Mouse (Mus musculus): ENCODE data around the gene Gdf1. TPM values are rescaled to one million over a fixed set of nuclear protein-coding genes. Genes with fewer than 3 reads are reported as not detected.

Gdf1 gene
- polyA plus RNA-seq, 1 experiment from 2014 or later: 4.4 TPM

- Histone ChIP-seq H3K4me3 (no peak overlapping the region), H3K27me3 (no peaks in the 10 kb centered on the region), H3K27ac (no peak overlapping the region), H3K4me2 (replicated peaks) (no peak overlapping the region), H3K36me3 (peaks cover 84% of the 10 kb centered on the region), H3K9me3 (replicated peaks) (no peaks in the 10 kb centered on the region), H3K9ac (no peak overlapping the region), H3K4me1 (no peaks in the 10 kb centered on the region)
- no peak for ATAC-seq (ENCODE audit: low FRiP score)
- 30% methylated on average over 2 of the region's 2 CpGs for WGBS
These were observed 20.3 kb upstream of the Gdf1 start for GRCm38 (mm10) chr8:70309311-70309710.

- H3K9ac ChIP-seq: no peak overlapping the region
- H3K27me3 ChIP-seq: no peaks in the 10 kb centered on the region
- no peak overlapping the region for H3K27ac ChIP-seq
- no peak overlapping the region for H3K4me3 ChIP-seq
- WGBS: 95% methylated on average over 2 of the region's 2 CpGs
- peaks cover 35% of the 10 kb centered on the region for H3K4me1 ChIP-seq
- H3K36me3 ChIP-seq: peaks cover 46% of the 10 kb centered on the region
- no peaks in the 10 kb centered on the region for H3K9me3 ChIP-seq (replicated peaks)
- no peak overlapping the region for H3K4me2 ChIP-seq (replicated peaks)
- ATAC-seq (ENCODE audit: low FRiP score): no peak
These were observed 16.2 kb upstream of the Gdf1 start for GRCm38 (mm10) chr8:70313399-70313798.

GRCm38 (mm10) chr8:70315624-70316510 lies 13.8 kb upstream of the Gdf1 start, which contains the start of gene Cers1:
TSS of gene Cers1 (plus strand) at chr8:70315775.
- no peaks in the 10 kb centered on the region for H3K27me3 ChIP-seq
- WGBS: 2% methylated on average over 65 of the region's 66 CpGs
- peak within 1 kb of the TSS; percentile 93 for H3K27ac ChIP-seq
- peak; percentile 54 for ATAC-seq (ENCODE audit: low FRiP score)
- H3K4me2 ChIP-seq (replicated peaks): peak within 1 kb of the TSS; percentile 73
- H3K9ac ChIP-seq: peak within 1 kb of the TSS; percentile 78
- H3K4me1 ChIP-seq: peaks cover 35% of the 10 kb centered on the region
- peak within 1 kb of the TSS; percentile 52 for H3K4me3 ChIP-seq
- peaks cover 31% of the 10 kb centered on the region for H3K36me3 ChIP-seq
- no peaks in the 10 kb centered on the region for H3K9me3 ChIP-seq (replicated peaks)

GRCm38 (mm10) chr8:70316511-70317504 lies 12.8 kb upstream of the Gdf1 start:
- Histone ChIP-seq H3K36me3 (peaks cover 25% of the 10 kb centered on the region), H3K4me2 (replicated peaks) (peak overlapping the region; percentile 73), H3K9me3 (replicated peaks) (no peaks in the 10 kb centered on the region), H3K27me3 (no peaks in the 10 kb centered on the region), H3K4me1 (peaks cover 35% of the 10 kb centered on the region), H3K27ac (peak overlapping the region; percentile 93), H3K4me3 (peak overlapping the region; percentile 52), H3K9ac (peak overlapping the region; percentile 78)
- WGBS: 12% methylated on average over 15 of the region's 15 CpGs
- peak; percentile 89 for ATAC-seq (ENCODE audit: low FRiP score)

GRCm38 (mm10) chr8:70317872-70318271 lies 11.7 kb upstream of the Gdf1 start:
- H3K27ac ChIP-seq: peak overlapping the region; percentile 93
- H3K4me3 ChIP-seq: no peak overlapping the region; the same call in 1 of the 2 replicates
- H3K4me1 ChIP-seq: peaks cover 35% of the 10 kb centered on the region
- no peaks in the 10 kb centered on the region for H3K9me3 ChIP-seq (replicated peaks)
- H3K36me3 ChIP-seq: peaks cover 19% of the 10 kb centered on the region
- peak overlapping the region; percentile 73 for H3K4me2 ChIP-seq (replicated peaks)
- no peaks in the 10 kb centered on the region for H3K27me3 ChIP-seq
- 78% methylated on average over 5 of the region's 5 CpGs for WGBS
- no peak for ATAC-seq (ENCODE audit: low FRiP score)
- H3K9ac ChIP-seq: peak overlapping the region; percentile 78

GRCm38 (mm10) chr8:70323716-70324115 lies 5.9 kb upstream of the Gdf1 start:
- no peak overlapping the region for H3K4me3 ChIP-seq
- no peak overlapping the region for H3K27ac ChIP-seq
- no peaks in the 10 kb centered on the region for H3K9me3 ChIP-seq (replicated peaks)
- no peak for ATAC-seq (ENCODE audit: low FRiP score)
- H3K36me3 ChIP-seq: peaks cover 49% of the 10 kb centered on the region
- no peaks in the 10 kb centered on the region for H3K4me1 ChIP-seq
- no peak overlapping the region for H3K4me2 ChIP-seq (replicated peaks)
- WGBS: 91% methylated on average over 3 of the region's 3 CpGs
- H3K9ac ChIP-seq: no peak overlapping the region
- 0 out of 2 replicates have a peak, but pooled peaks cover 2% of the 10 kb centered on the region for H3K27me3 ChIP-seq

- Histone ChIP-seq H3K27ac (no peak overlapping the region), H3K9ac (no peak overlapping the region), H3K27me3 (peaks cover 26% of the 10 kb centered on the region), H3K4me3 (no peak overlapping the region), H3K36me3 (peaks cover 62% of the 10 kb centered on the region), H3K4me1 (peaks cover 31% of the 10 kb centered on the region), H3K4me2 (replicated peaks) (no peak overlapping the region), H3K9me3 (replicated peaks) (no peaks in the 10 kb centered on the region)
- no peak for ATAC-seq (ENCODE audit: low FRiP score)
- WGBS: 92% methylated on average over 6 of the region's 6 CpGs
These were observed 2.1 kb upstream of the Gdf1 start for GRCm38 (mm10) chr8:70327512-70327911.

GRCm38 (mm10) chr8:70329835-70330740 lies 471 bp downstream of the Gdf1 start:
- H3K27me3 ChIP-seq: peaks cover 26% of the 10 kb centered on the region
- H3K4me1 ChIP-seq: peaks cover 31% of the 10 kb centered on the region
- 5% methylated on average over 45 of the region's 45 CpGs for WGBS
- peak overlapping the region; percentile 57 for H3K27ac ChIP-seq
- H3K4me3 ChIP-seq: peak overlapping the region; percentile 13
- peak; percentile 44 for ATAC-seq (ENCODE audit: low FRiP score)
- no peaks in the 10 kb centered on the region for H3K9me3 ChIP-seq (replicated peaks)
- H3K9ac ChIP-seq: peak overlapping the region; percentile 13; the same call in 1 of the 2 replicates
- H3K36me3 ChIP-seq: peaks cover 67% of the 10 kb centered on the region
- peak overlapping the region; percentile 38 for H3K4me2 ChIP-seq (replicated peaks)

GRCm38 (mm10) chr8:70330741-70331364 lies 1.2 kb downstream of the Gdf1 start:
- no peaks in the 10 kb centered on the region for H3K9me3 ChIP-seq (replicated peaks)
- H3K9ac ChIP-seq: peak overlapping the region; percentile 13; the same call in 1 of the 2 replicates
- peaks cover 26% of the 10 kb centered on the region for H3K27me3 ChIP-seq
- H3K4me2 ChIP-seq (replicated peaks): peak overlapping the region; percentile 38
- peak overlapping the region; percentile 13 for H3K4me3 ChIP-seq
- peaks cover 31% of the 10 kb centered on the region for H3K4me1 ChIP-seq
- peak; percentile 85 for ATAC-seq (ENCODE audit: low FRiP score)
- H3K27ac ChIP-seq: peak overlapping the region; percentile 57
- WGBS: 24% methylated on average over 53 of the region's 53 CpGs
- peaks cover 73% of the 10 kb centered on the region for H3K36me3 ChIP-seq

GRCm38 (mm10) chr8:70331526-70331925 lies 1.9 kb downstream of the Gdf1 start:
- no peak overlapping the region for H3K4me2 ChIP-seq (replicated peaks)
- no peak for ATAC-seq (ENCODE audit: low FRiP score)
- H3K4me3 ChIP-seq: no peak overlapping the region
- peaks cover 26% of the 10 kb centered on the region for H3K27me3 ChIP-seq
- no peak overlapping the region for H3K9ac ChIP-seq
- H3K27ac ChIP-seq: 0 out of 2 replicates have a peak overlapping the region, but pooled peaks have one; percentile 26
- 65% methylated on average over 19 of the region's 19 CpGs for WGBS
- H3K36me3 ChIP-seq: peaks cover 77% of the 10 kb centered on the region
- H3K4me1 ChIP-seq: peaks cover 31% of the 10 kb centered on the region
- no peaks in the 10 kb centered on the region for H3K9me3 ChIP-seq (replicated peaks)

All from hindbrain, embryonic 12.5 days (tissue).